Mouse (Mus musculus): ENCODE data around the gene Rab5c.
A peak's percentile ranks its signal among the peaks of the same experiment; 100 is the strongest.

The Rab5c gene

GRCm38 (mm10) chr11:100701301-100701700, 36.7 kb downstream of the Rab5c start:
- DNase-seq (ENCODE audit: low spot score in 2 of 2): peak; percentile 54 to 71

- no peak for DNase-seq (ENCODE audit: low spot score in 2 of 2)
Measured at GRCm38 (mm10) chr11:100700710-100701109, 37.3 kb downstream of the Rab5c start.

GRCm38 (mm10) chr11:100697921-100698320, 40.1 kb downstream of the Rab5c start:
- no peak for DNase-seq (ENCODE audit: low spot score in 2 of 2)

- peak; percentile 62 to 71 for DNase-seq (ENCODE audit: low spot score in 2 of 2)
Measured at GRCm38 (mm10) chr11:100694926-100695325, 43.1 kb downstream of the Rab5c start.

GRCm38 (mm10) chr11:100693154-100693553, 44.9 kb downstream of the Rab5c start:
- no peak for DNase-seq (ENCODE audit: low spot score in 2 of 2)

- no peak for DNase-seq (ENCODE audit: low spot score in 2 of 2)
Measured at GRCm38 (mm10) chr11:100692164-100692616, 45.8 kb downstream of the Rab5c start, which contains the start of gene Zfp385c. Zfp385c (minus strand) TSS chr11:100692455.

GRCm38 (mm10) chr11:100690389-100690788, 47.6 kb downstream of the Rab5c start:
- DNase-seq (ENCODE audit: low spot score in 2 of 2): no peak

GRCm38 (mm10) chr11:100688443-100688842, 49.6 kb downstream of the Rab5c start:
- DNase-seq (ENCODE audit: low spot score in 2 of 2): no peak

- DNase-seq (ENCODE audit: low spot score in 2 of 2): no peak
Measured at GRCm38 (mm10) chr11:100687265-100687664, 50.8 kb downstream of the Rab5c start.

GRCm38 (mm10) chr11:100685371-100685770, 52.6 kb downstream of the Rab5c start:
- DNase-seq (ENCODE audit: low spot score in 2 of 2): no peak

- no peak for DNase-seq (ENCODE audit: low spot score in 2 of 2)
Measured at GRCm38 (mm10) chr11:100684084-100684483, 53.9 kb downstream of the Rab5c start.

- DNase-seq (ENCODE audit: low spot score in 2 of 2): no peak
Measured at GRCm38 (mm10) chr11:100682526-100682925, 55.5 kb downstream of the Rab5c start.

- no peak for DNase-seq (ENCODE audit: low spot score in 2 of 2)
Measured at GRCm38 (mm10) chr11:100681826-100682225, 56.2 kb downstream of the Rab5c start.

- no peak for DNase-seq (ENCODE audit: low spot score in 2 of 2)
Measured at GRCm38 (mm10) chr11:100677810-100678209, 60.2 kb downstream of the Rab5c start.

- DNase-seq (ENCODE audit: low spot score in 2 of 2): peak; percentile 50 to 63
Measured at GRCm38 (mm10) chr11:100673169-100673568, 64.8 kb downstream of the Rab5c start.

GRCm38 (mm10) chr11:100671956-100672355, 66.1 kb downstream of the Rab5c start:
- peak; percentile 54 to 69 for DNase-seq (ENCODE audit: low spot score in 2 of 2)

- no peak for DNase-seq (ENCODE audit: low spot score in 2 of 2)
Measured at GRCm38 (mm10) chr11:100671049-100671448, 67.0 kb downstream of the Rab5c start.
